Mouse (Mus musculus): ENCODE measurements around the gene Dlgap1.

The Dlgap1 gene

GRCm38 (mm10) chr17:70172500-70173036, 203.7 kb downstream of the Dlgap1 start:
- DNase-seq (ENCODE audit: low read depth, low spot score): no peak

- no peak for DNase-seq (ENCODE audit: low read depth, low spot score)
Measured at GRCm38 (mm10) chr17:70173916-70174315, 205.0 kb downstream of the Dlgap1 start.

- no peak for DNase-seq (ENCODE audit: low read depth, low spot score)
Measured at GRCm38 (mm10) chr17:70191228-70191627, 222.4 kb downstream of the Dlgap1 start.

GRCm38 (mm10) chr17:70222891-70223290, 254.0 kb downstream of the Dlgap1 start:
- DNase-seq (ENCODE audit: low read depth, low spot score): no peak

GRCm38 (mm10) chr17:70247342-70247741, 278.5 kb downstream of the Dlgap1 start:
- no peak for DNase-seq (ENCODE audit: low read depth, low spot score)

GRCm38 (mm10) chr17:70248250-70248649, 279.4 kb downstream of the Dlgap1 start:
- no peak for DNase-seq (ENCODE audit: low read depth, low spot score)

GRCm38 (mm10) chr17:70252476-70252875, 283.6 kb downstream of the Dlgap1 start:
- no peak for DNase-seq (ENCODE audit: low read depth, low spot score)

GRCm38 (mm10) chr17:70256371-70256770, 287.5 kb downstream of the Dlgap1 start:
- DNase-seq (ENCODE audit: low read depth, low spot score): no peak

GRCm38 (mm10) chr17:70263156-70263555, 294.3 kb downstream of the Dlgap1 start:
- no peak for DNase-seq (ENCODE audit: low read depth, low spot score)

GRCm38 (mm10) chr17:70272125-70272524, 303.3 kb downstream of the Dlgap1 start:
- DNase-seq (ENCODE audit: low read depth, low spot score): no peak

GRCm38 (mm10) chr17:70287708-70288107, 318.8 kb downstream of the Dlgap1 start:
- no peak for DNase-seq (ENCODE audit: low read depth, low spot score)

- DNase-seq (ENCODE audit: low read depth, low spot score): no peak
Measured at GRCm38 (mm10) chr17:70294106-70294505, 325.2 kb downstream of the Dlgap1 start.

- DNase-seq (ENCODE audit: low read depth, low spot score): no peak
Measured at GRCm38 (mm10) chr17:70301941-70302478, 333.1 kb downstream of the Dlgap1 start.

GRCm38 (mm10) chr17:70302656-70303055, 333.8 kb downstream of the Dlgap1 start:
- DNase-seq (ENCODE audit: low read depth, low spot score): no peak

GRCm38 (mm10) chr17:70305021-70305420, 336.1 kb downstream of the Dlgap1 start:
- no peak for DNase-seq (ENCODE audit: low read depth, low spot score)

GRCm38 (mm10) chr17:70307418-70308176, 338.7 kb downstream of the Dlgap1 start:
- DNase-seq (ENCODE audit: low read depth, low spot score): no peak

- DNase-seq (ENCODE audit: low read depth, low spot score): no peak
Measured at GRCm38 (mm10) chr17:70308364-70309231, 339.7 kb downstream of the Dlgap1 start.

- DNase-seq (ENCODE audit: low read depth, low spot score): no peak
Measured at GRCm38 (mm10) chr17:70316327-70316726, 347.5 kb downstream of the Dlgap1 start.

GRCm38 (mm10) chr17:70317779-70318178, 348.9 kb downstream of the Dlgap1 start:
- DNase-seq (ENCODE audit: low read depth, low spot score): no peak

GRCm38 (mm10) chr17:70321976-70322375, 353.1 kb downstream of the Dlgap1 start:
- DNase-seq (ENCODE audit: low read depth, low spot score): no peak

GRCm38 (mm10) chr17:70333440-70333839, 364.6 kb downstream of the Dlgap1 start:
- no peak for DNase-seq (ENCODE audit: low read depth, low spot score)

GRCm38 (mm10) chr17:70334171-70334570, 365.3 kb downstream of the Dlgap1 start:
- no peak for DNase-seq (ENCODE audit: low read depth, low spot score)

All from embryo, embryonic 11.5 days (tissue).